Mouse (Mus musculus): ENCODE measurements around the gene 4930568D16Rik. TPM values are rescaled to one million over a fixed set of nuclear protein-coding genes. Genes with fewer than 3 reads are reported as not detected.

Gene 4930568D16Rik
- not detected in 2 replicates for polyA plus RNA-seq (2012; rRNA removed)

DNA sequence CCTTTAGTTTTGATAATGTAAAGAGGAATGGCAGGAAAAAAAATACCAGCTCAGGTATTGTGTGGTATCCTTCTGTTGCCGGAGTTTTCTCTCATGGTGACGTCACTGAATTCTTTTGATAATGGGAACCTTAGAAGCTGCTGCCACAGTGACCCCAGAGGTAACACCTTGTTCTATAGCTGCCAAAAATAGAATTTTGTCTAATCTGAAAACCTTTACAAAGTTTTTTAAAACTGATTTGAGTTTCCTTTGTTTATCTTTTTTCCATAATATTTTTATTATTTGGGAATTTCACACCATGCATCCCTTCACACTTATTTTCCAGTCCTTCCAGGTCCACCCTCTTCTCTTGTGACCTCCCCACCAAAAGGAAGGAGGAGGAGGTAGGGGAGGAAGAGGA, at the start of gene 4930568D16Rik:
4930568D16Rik (minus strand) TSS at position 101 of the 400 bp plus-strand sequence.

DNA sequence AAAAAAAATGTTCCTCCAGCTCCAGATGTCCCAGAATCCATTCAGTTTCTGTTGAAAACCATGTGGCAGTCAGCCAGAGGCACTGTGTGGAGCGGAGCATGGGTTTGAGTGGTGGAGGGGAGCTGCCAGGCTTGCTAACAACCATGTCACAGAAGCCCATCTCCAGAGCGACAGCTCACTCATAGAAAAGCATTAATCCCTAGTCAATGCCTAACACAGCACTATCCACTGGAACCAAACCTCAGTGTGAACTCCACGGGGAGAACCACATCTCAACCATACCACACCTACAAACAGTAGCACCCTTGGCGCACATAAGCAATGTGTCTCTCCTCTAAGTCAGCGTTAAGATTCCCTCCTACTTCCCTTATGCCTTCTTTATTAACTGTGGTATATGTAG, 29.6 kb upstream of the 4930568D16Rik start, which contains the start of gene 4930402F06Rik:
4930402F06Rik (minus strand) TSS at position 80 of the 400 bp plus-strand sequence.

DNA sequence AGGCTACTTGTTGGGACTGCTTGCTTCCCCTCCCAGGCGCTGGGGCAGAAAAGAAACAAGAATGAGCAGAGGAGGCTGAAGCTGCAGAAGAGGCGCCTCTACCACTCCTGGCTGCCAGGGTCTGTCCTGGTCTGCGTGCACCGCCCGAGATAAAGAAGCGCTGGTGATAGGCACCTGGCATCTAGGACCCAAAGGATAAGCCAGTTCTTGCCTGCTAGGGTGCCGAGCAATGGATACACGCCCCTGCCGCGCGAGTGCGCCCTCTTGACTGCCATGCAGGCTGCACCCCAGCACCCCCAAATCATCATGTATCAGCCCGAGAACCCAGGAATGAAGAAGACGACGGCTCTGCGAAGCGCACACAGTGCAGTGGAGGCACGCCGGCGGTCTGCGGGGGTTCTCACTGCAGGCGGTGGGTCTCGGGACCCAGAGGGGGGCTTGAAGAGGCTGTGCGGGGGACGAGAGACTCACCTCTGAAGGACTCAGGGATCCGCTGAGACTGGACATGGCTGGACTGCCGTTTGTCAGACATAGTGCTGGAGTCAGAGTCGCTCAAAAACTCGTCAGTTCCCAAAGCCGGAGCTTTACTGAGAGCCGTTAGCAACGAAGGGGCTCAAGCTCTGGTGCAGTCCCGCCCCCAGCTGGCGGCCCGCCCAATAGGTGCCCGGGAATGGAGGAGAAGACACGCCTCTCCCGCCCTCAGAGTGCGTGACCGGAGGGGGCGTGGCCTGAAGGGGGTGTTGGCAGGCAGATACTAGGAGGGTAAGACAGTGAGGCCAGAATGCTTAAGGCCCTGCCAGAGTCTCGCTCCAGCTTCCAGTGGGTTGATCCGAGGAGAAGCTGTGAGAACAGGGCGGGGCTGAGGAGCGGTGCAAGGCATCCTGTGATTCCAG, 30.9 kb downstream of the 4930568D16Rik start, which contains the start of gene Stom:
Stom (minus strand) TSS at position 589 of the 893 bp plus-strand sequence.

Other genes starting within 250 kb of the 4930568D16Rik start
- gene Rab14, start 166.6 kb downstream of the 4930568D16Rik start, polyA plus RNA-seq (2012; rRNA removed), result 37.3 and 43.5 TPM in 2 replicates
- gene Gsn, start 111.3 kb downstream of the 4930568D16Rik start, polyA plus RNA-seq (2012; rRNA removed), result 76.4 and 78.6 TPM in 2 replicates
- 65.2 and 79.1 TPM in 2 replicates for gene Stom, start 30.8 kb downstream of the 4930568D16Rik start, polyA plus RNA-seq (2012; rRNA removed)
- not detected in 2 replicates for gene 4930402F06Rik, start 29.4 kb upstream of the 4930568D16Rik start, polyA plus RNA-seq (2012; rRNA removed)
- 6.2 and 7.0 TPM in 2 replicates for gene Ggta1, start 95.5 kb upstream of the 4930568D16Rik start, polyA plus RNA-seq (2012; rRNA removed)
- gene Dab2ip, start 190.5 kb upstream of the 4930568D16Rik start, polyA plus RNA-seq (2012; rRNA removed), result 3.5 and 3.7 TPM in 2 replicates

Measured in liver, embryonic 14 days (tissue).